Mouse (Mus musculus) CH12.LX (cell line): ENCODE data around the gene Gm4553.

Experiments used
- CTCF ChIP-seq, 2 experiments: IDR thresholded peaks in 1 of 2; conservative IDR thresholded peaks in 1 of 2; 2 replicates each; pipeline ENCODE4 v1.5.1; 2011 to 2012; ENCODE audit warnings: low read depth in 2 of 2, low read length in 2 of 2, improper control_type of control experiment in 1 of 2, inconsistent platforms in 1 of 2, mild to moderate bottlenecking in 1 of 2, moderate library complexity in 1 of 2
- EP300 ChIP-seq: IDR thresholded peaks from 2 replicates; pipeline ENCODE4 v1.6.1; 2011; ENCODE audit warnings: low read length, improper control_type of control experiment
- ETS1 ChIP-seq: conservative IDR thresholded peaks from 2 replicates; pipeline ENCODE4 v1.6.1; 2012; ENCODE audit warnings: low read depth, mild to moderate bottlenecking, inconsistent platforms, low read length, improper control_type of control experiment, moderate library complexity
- MYC ChIP-seq: IDR thresholded peaks from 2 replicates; pipeline ENCODE4 v1.6.1; 2011; ENCODE audit warnings: low read depth, mild to moderate bottlenecking, improper control_type of control experiment, low read length
- RAD21 ChIP-seq: IDR thresholded peaks from 2 replicates; pipeline ENCODE4 v1.6.1; 2011; ENCODE audit warnings: low read depth, mild to moderate bottlenecking, low read length, improper control_type of control experiment, moderate library complexity
- RCOR1 ChIP-seq: conservative IDR thresholded peaks from 2 replicates; pipeline ENCODE4 v1.6.1; 2012; ENCODE audit warnings: low read depth, mild to moderate bottlenecking, inconsistent platforms, low read length, improper control_type of control experiment
- USF1 ChIP-seq: IDR thresholded peaks from 2 replicates; pipeline ENCODE4 v1.6.1; 2014; ENCODE audit warnings: low read depth, mild to moderate bottlenecking, inconsistent platforms, low read length, improper control_type of control experiment

GRCm38 (mm10) chr7:142181021-142181420 lies 15.5 kb upstream of the Gm4553 start:
- TF ChIP-seq ETS1 (no peak), RCOR1 (no peak), CTCF (conservative IDR thresholded peaks at IDR 0.05 in 1 of 2, IDR thresholded peaks at IDR 0.05 in 1 of 2; ENCODE audit: low read depth in 2 of 2, low read length in 2 of 2) (no peak), RAD21 (no peak), USF1 (no peak), EP300 (no peak), MYC (no peak)
